Mouse (Mus musculus) liver, adult (tissue): ENCODE results near the gene Cmtm8.
A peak's percentile ranks its signal among the peaks of the same experiment; 100 is the strongest.

Experiments
- GATA4 ChIP-seq: IDR thresholded peaks from 2 replicates; pipeline ENCODE4 v1.6.1; 2014; ENCODE audit warnings: mild to moderate bottlenecking, low read length; ENCODE audit not compliant: insufficient replicate concordance

The Cmtm8 gene

DNA sequence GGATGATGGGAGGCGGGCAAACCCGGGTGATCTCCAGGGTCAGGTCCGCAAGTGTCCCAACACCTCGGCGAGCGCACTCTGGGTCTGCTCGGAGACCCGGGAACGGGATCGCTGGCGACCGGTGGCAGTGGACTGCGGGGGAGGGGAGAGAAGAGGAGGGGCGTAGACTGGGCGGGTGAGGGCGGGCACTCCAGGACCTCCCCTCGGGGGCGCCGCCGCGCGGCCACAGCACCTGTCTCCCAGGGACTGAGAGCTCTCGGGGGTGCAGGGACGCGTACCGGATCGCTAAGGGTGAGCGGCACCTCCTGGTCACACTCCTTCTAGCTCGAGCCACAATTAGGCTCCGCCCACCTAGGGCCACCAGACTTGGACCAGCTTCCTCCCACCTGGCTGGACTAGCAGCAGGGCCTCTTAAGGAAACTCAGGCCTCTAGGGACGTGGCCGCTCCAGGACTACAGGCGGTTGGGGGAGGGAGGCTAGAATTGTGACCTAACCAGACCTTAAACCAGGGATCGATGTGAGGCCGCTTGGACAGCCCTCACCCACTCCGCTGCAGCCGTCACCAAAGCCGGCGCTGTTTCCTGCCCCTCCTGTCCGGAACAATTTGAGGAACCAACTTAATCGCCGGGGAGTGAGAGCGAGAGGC, at the start of gene Cmtm8:
Gene Cmtm8 (minus strand): TSS at position 140 of the 646 bp plus-strand sequence.
- TF ChIP-seq GATA4 = no peak

GRCm38 (mm10) chr9:114892974-114893373, 49.0 kb upstream of the Cmtm8 start:
- no peak for TF ChIP-seq GATA4

DNA sequence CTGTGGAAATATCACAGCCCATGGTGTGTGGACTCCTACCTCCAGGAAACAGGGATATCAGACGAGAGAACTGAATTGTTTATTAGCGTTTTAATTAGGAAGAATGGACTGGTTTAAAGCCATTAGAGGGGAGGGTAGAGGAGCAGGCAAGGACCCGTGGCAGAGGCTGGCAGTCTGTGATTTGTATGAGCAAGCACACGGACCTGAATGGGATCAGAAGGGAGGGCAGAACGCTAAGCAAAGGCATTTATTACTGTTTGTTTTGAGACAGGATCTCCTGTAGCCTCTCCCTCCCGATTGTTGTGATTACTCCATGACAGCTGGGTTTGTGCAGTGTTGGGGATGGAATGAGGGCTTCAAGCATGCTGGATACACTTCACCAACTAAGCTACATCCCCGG, 46.4 kb upstream of the Cmtm8 start:
- no peak for TF ChIP-seq GATA4

DNA sequence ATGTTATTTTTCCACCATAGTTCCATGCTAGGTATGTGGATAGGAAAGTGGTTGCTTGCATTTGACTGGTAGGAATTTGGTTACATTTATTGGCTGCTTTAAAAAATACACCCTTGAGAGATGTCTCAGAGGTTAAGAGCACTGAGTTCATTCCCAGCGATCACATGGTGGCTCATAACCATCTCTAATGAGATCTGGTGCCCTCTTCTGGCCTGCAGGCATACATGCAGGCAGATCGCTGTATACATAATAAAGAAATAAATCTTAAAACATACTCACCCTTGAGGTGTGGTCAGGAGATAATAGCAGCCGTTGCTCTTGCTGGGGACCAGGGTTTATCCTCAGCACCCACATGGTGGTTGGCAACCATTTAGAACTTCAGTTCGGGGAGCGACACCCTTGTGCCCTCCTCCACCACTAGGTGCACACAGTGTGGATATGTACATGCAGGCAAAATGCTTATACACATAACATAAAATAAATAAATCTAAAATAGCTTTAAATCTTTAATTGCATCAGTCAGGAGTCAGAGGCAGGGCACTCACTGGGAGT, 45.0 kb upstream of the Cmtm8 start:
- TF ChIP-seq GATA4 = no peak

- no peak for TF ChIP-seq GATA4
Measured at GRCm38 (mm10) chr9:114887699-114888098, 43.7 kb upstream of the Cmtm8 start.

- no peak for TF ChIP-seq GATA4
Measured at GRCm38 (mm10) chr9:114885991-114886662, 42.2 kb upstream of the Cmtm8 start.

DNA sequence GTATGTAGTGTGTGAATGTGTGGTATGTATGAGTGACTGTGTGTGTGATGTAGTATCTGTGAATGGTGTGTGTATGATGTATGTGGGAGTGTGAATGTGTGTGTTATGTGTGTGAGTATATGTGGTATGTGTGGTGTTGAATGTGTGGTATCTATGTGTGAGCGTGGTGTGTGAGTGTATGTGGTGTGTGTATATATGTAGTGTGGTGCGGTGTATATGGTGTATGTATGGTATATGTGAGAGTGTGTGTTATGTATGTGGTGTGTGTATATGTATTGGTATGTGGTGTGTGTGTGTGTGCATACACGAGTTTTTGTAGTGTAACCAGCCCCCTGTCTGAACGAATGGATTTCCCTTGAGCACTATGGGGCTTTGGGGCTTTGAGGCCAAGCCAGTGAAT, 41.6 kb upstream of the Cmtm8 start:
- no peak for TF ChIP-seq GATA4

DNA sequence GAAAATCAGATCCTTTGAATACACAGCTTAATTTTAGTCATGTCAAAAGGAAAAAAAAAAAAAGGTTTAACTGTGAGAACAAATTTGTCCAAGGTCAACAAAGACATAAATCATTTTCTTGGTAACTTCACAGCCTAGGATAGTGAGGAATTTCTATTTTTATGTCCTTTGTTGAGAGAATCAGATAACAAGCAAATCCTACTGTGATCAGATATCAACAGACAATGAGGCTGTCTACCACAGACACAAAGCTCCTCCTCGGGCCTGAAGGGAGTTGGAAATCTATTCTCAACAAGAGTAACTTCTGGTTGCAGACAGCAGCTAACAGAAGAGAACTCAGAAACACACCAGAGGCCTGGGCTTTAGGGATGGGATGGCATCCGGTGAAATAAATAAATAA, 38.0 kb upstream of the Cmtm8 start:
- no peak for TF ChIP-seq GATA4

DNA sequence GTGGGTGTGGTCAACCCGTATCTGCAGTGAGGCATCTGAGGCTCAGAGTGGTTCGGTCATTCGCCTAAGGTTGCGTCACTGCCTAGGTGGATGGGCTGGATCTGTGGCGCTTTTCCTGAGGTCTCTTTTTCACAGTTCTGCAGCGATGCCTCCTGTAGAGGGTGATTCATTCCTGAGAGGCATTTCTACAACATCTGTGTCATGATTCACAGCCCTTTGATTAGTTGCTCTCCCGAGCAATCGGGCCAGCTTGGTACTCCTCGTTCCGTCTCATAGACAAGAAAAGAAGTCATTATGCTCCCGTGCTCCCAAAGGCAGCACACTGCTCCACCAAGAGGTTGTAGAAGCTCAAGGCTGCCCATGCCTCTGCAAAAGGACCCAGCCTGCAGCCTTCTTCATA, 11.4 kb upstream of the Cmtm8 start:
- no peak for TF ChIP-seq GATA4

DNA sequence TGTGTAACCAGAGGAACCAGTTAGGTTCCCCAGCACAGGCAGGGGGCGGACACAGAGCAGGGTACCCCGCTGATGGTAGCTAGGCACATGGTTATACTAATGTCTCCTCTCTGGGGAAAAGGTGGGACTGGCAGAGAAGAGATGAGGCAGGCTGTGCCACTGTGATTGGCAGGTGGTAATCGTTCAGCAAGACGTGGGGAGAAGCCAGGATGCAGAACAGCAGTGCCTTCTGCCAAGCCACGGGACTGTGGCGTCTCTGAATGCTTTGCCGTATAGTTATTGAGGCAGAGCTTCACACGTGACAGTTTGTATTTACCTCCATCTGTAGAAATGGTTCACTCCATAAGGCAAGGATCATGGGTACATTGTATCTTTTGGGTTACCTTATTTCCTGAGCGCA, 10.7 kb upstream of the Cmtm8 start:
- no peak for TF ChIP-seq GATA4

DNA sequence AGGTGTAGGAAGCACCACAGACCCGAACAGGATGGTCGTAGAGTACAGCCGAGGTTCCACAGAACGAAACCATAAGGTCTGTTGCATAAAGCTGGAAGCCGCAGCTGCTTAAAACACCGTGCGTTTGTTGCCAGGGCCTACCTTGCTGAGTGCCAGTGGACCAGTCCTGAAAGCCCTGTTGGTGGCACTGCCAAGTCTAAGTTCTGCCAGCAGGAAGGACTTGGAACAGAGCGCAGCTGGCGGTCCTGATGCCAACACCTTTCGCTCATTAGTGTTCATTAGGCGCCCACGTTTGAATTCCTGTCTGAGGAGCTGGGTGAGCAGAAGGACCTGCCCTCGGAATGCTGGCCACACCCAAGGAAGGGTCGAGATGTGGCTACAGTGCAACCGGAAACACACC, 9.4 kb upstream of the Cmtm8 start:
- no peak for TF ChIP-seq GATA4

DNA sequence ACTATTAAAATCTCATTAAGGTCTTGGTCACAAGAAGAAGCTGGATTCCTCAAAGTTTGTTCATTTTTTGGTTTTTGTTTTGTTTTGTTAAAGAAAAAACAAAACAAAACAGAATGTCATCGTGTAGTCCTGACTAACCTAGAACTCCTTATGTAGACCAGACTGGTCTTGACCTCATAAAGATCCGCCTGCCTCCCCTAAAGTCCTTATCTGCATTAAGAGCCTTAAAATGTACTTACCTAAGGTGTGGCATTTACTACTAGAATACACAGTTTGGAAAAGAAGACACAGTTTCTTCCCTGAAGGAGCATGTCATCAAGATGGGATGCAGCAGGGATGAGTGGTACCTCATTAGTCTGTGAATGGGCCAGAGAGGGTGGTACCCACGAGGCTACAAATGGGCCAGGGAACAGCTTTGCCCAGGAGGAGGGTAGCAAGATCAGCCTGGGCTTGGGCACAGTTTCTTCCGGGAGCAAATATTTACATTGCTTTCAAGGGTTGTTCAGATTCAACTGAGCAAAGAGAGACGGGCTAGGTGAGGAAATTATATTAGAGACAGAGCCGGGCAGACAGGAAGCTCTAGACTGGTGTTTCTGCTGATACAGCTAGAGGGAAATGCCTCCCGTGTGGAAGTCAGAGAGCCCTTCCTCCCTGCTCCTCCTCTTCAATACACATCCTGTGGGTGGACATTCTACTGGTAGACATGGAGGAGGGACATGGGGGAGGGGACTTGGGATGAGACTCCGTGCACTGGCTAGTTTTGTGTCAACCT, 7.6 kb upstream of the Cmtm8 start:
- TF ChIP-seq GATA4 = no peak

GRCm38 (mm10) chr9:114843634-114844016, 331 bp downstream of the Cmtm8 start:
- TF ChIP-seq GATA4 = no peak

- TF ChIP-seq GATA4 = peak; percentile 61; the same call in 1 of the 2 replicates
Measured at GRCm38 (mm10) chr9:114842886-114843285, 1.1 kb downstream of the Cmtm8 start.

GRCm38 (mm10) chr9:114842269-114842668, 1.7 kb downstream of the Cmtm8 start:
- TF ChIP-seq GATA4 = no peak

DNA sequence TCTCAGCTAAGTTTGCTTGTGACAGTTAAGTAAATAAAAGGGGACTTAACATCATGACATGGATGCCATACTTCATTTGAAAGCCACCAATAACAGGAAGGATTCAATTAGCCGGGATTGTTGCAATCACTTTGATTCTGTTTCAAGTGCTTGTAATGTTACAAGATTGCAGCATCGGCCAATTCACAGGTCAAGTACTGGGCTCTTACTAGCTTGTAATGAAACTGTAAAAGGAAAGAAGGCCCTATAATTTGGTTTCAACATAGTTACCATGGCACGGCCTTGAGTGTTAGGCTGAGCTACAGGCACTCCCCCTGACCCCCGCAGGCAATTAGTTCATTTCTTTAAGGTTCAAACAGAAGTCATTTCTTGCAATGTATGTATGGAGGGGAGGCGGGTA, 5.1 kb downstream of the Cmtm8 start:
- no peak for TF ChIP-seq GATA4

GRCm38 (mm10) chr9:114831527-114831926, 12.4 kb downstream of the Cmtm8 start:
- no peak for TF ChIP-seq GATA4

DNA sequence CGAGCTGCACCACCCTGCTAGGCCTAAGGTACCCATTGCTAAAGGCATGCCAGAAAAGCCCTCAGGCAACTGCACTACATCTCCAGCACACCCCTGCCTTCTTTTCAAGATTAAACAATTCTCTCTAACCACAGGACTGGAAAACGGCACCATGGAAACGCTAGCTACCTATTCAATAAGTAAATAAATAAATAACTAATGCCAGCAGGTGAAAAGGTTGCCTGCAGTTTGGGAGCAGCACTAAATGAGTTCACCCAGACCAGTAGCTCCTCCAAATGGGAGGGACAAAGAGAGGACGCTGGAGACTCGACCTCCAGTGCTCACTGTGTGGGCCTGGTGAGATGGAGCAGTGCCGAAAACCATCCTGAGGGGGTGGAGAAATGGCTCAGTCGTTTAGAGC, 13.6 kb downstream of the Cmtm8 start:
- TF ChIP-seq GATA4 = no peak
